Mouse (Mus musculus) gonadal fat pad, adult 2 months (tissue): Measurements from ENCODE around the gene Doc2b. TPM values are rescaled to one million over a fixed set of nuclear protein-coding genes. Genes with fewer than 3 reads are reported as not detected.
"Not testable (repeated sequence)": the region's sequence is repeated elsewhere in the genome, so short reads cannot be mapped to it uniquely, and the experiment has no call there.

Source experiments
- DNase-seq: peaks from one replicate; pipeline ENCODE4 v3.0.0-alpha.2; 2012; ENCODE audit warnings: low read depth
- polyA plus RNA-seq: library from polyadenylated mRNA; depleted of rRNA; stranded (reverse); fragments of >200 nt; gene quantifications from 2 replicates; pipeline ENCODE4 v1.2.3, GENCODE M21; 2012; rRNA removed

Gene Doc2b
- polyA plus RNA-seq, 1 experiment = 1.4 TPM

- no peak for DNase-seq
Observed at GRCm38 (mm10) chr11:75735462-75736252, 60.2 kb downstream of the Doc2b start.

- no peak for DNase-seq
Observed at GRCm38 (mm10) chr11:75733227-75733940, 62.5 kb downstream of the Doc2b start.

GRCm38 (mm10) chr11:75732434-75733226, 63.2 kb downstream of the Doc2b start, which contains the start of gene Ywhae:
Ywhae (plus strand) TSS chr11:75732869.
- no peak for DNase-seq

- DNase-seq = not testable (repeated sequence)
Observed at GRCm38 (mm10) chr11:75727659-75728058, 68.2 kb downstream of the Doc2b start.

- no peak for DNase-seq
Observed at GRCm38 (mm10) chr11:75727168-75727567, 68.7 kb downstream of the Doc2b start.

GRCm38 (mm10) chr11:75722339-75722738, 73.5 kb downstream of the Doc2b start:
- no peak for DNase-seq

Other genes with a start within 250 kb of the Doc2b start
- 45.9 and 48.4 TPM in 2 replicates for gene Pitpna, start 208.0 kb downstream of the Doc2b start, polyA plus RNA-seq
- gene Inpp5k, start 165.1 kb downstream of the Doc2b start, polyA plus RNA-seq = 55.2 and 63.6 TPM in 2 replicates
- 125 and 152 TPM in 2 replicates for gene Myo1c, start 145.5 kb downstream of the Doc2b start, polyA plus RNA-seq
- gene Crk, start 116.8 kb downstream of the Doc2b start, polyA plus RNA-seq = 43.0 and 44.3 TPM in 2 replicates
- gene Ywhae, start 63.2 kb downstream of the Doc2b start, polyA plus RNA-seq = 168 and 195 TPM in 2 replicates
- gene Rph3al, start 142.4 kb upstream of the Doc2b start, polyA plus RNA-seq = 5.7 and 6.5 TPM in 2 replicates
- gene 1700016K19Rik, start 203.9 kb upstream of the Doc2b start, polyA plus RNA-seq = 2.0 and 5.4 TPM in 2 replicates
- gene Rflnb, start 231.7 kb upstream of the Doc2b start, polyA plus RNA-seq = 27.2 and 44.8 TPM in 2 replicates